Mouse (Mus musculus) heart, adult 2 months (tissue): ENCODE data around the gene Olfr1052.

ENCODE experiments used
- CTCF ChIP-seq: fragments of 200-600 bp; IDR thresholded peaks from 2 replicates; pipeline ENCODE4 v1.8.1; 2022; ENCODE audit warnings: antibody characterized with exemption, mild to moderate bottlenecking, moderate library complexity
- EP300 ChIP-seq: fragments of 200-500 bp; IDR thresholded peaks from 2 replicates; pipeline ENCODE4 v1.6.1; 2011; ENCODE audit warnings: low read depth, low read length, control low read depth; ENCODE audit not compliant: insufficient read depth

GRCm38 (mm10) chr2:86315184-86315583, 22.9 kb downstream of the Olfr1052 start, which contains the start of gene Olfr1053:
- TF ChIP-seq CTCF (no peak), EP300 (no peak)
